Mouse (Mus musculus) kidney, postnatal 36 days (tissue): ENCODE data around the gene Gm49661.

Source experiments
- DNase-seq, 2 experiments: peaks; one replicate each; pipeline ENCODE4 v3.0.0; 2021 to 2022; ENCODE audit warnings: mixed read lengths in 2 of 2

The Gm49661 gene

GRCm38 (mm10) chr8:84928456-84929306 is 40.6 kb downstream of the Gm49661 start:
- peak; percentile 62 to 88 for DNase-seq

DNA sequence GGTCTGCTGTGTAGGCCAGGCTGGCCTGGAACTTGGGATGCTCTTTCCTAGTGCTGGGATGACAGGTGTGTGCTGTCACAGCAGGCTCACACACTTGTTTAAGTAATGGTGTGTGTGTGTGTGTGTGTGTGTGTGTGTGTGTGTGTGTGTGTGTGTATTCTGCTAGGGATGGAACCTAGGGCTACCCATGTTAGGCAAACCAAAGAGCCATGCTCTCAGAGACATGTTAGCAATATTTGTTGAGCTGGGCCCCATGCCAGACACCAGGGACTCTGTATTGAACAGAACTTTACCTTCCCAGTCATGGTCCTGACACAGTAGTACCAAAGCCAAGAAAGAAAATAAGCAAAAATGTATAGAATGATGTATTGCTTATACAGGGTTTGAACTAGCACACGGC is 41.7 kb downstream of the Gm49661 start:
- DNase-seq = no peak

DNA sequence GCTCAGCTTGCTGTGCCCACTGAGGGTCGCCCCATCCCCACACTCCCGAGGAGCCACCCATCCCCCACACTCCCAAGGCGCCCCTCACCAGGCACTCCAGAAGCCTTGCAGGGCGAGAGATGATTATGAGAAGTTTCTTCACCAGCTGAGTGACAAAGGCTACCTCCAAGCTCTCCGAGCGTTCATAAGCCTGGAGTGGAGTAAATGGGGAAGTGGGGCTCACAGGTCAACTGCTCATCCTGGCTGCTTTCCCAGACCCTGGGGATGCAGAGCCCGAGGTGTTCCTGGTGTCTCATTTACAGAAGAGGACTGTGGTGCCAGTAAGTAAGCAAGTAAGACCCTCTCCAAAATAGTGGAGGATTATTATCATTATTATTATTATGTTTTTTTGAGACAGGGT is 43.7 kb downstream of the Gm49661 start:
- DNase-seq = no peak

- no peak for DNase-seq
These were observed 47.6 kb downstream of the Gm49661 start for GRCm38 (mm10) chr8:84921596-84921995.

- DNase-seq = no peak
These were observed 50.6 kb downstream of the Gm49661 start for GRCm38 (mm10) chr8:84918646-84919045.

DNA sequence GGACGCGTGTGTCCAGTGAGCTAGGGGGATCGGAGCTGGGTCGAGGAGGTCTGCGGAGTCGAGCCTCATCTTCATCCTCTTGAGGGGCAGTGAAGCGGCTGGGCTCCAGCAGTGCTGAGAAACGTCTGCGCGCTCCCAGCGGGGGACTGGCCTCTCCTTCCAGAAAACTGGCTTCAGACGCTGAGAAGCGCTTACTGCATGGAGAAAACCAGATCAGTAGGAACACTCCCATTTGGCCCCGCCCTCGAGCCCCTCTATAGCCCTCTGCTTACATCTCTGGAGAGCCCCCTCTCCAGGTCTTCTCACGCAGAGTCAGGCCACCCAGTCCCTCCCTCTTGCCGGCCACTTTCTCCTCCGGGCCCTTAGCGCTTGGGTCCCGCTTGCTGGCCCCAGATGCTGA is 51.5 kb downstream of the Gm49661 start:
- no peak for DNase-seq
